24 mouse cellular contexts compared by ENCODE assay signal in the genomic region with DNA sequence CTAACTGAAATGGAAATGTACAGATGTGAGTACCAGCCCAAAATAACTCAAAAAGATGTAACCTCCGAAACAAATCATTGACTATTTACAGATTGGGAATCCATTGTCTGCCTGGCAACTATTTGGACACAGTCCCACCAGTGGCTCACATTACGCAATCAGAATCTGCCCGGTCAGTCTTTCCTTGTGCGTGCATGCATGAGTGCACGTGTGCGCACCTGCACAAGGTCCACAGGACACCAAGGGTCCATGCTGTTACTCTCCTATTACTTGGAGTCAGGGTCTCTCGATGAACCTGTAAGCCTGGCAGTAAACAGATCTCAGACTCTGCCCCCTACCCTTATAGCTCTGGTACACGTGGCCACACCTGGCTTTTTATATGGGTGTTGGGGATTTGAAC. TPM values are rescaled to one million over a fixed set of nuclear protein-coding genes. Genes with fewer than 3 reads are reported as not detected.
DNase-seq lines count a peak whose midpoint lies in the region; ATAC-seq and TF ChIP-seq lines count a peak whose summit lies in the region.
"Had no signal": no experiment of that assay in that cellular context is flagged by ENCODE, and none has a peak within 500 bp of the region (broad histone marks: within the 10 kb centered on the region; RNA-seq: fewer than 3 reads in every experiment).

No protein-coding gene starts in this region.

- no peaks in the 10 kb centered on the region for H3K9me3 ChIP-seq in kidney, embryonic 14.5 days (ENCODE audit: control insufficient read depth, low read length)
- no peaks in the 10 kb centered on the region for H3K9me3 ChIP-seq in midbrain, embryonic 11.5 days (ENCODE audit: control insufficient read depth, low read length)
- no peaks in the 10 kb centered on the region for H3K9me3 ChIP-seq in midbrain, postnatal 0 days (ENCODE audit: low read length)
- H3K9me3 ChIP-seq: embryonic facial prominence, embryonic 15.5 days; forebrain, embryonic 15.5 days; heart, embryonic 15.5 days had no signal

- peaks cover 2% of the 10 kb centered on the region; the same call in 1 of the 2 replicates for H3K36me3 ChIP-seq in kidney, embryonic 14.5 days (ENCODE audit: control insufficient read depth, insufficient read depth, low read length)
- H3K36me3 ChIP-seq in midbrain, embryonic 11.5 days (ENCODE audit: control insufficient read depth, insufficient read depth, low read length) = no peaks in the 10 kb centered on the region
- H3K36me3 ChIP-seq in midbrain, postnatal 0 days (ENCODE audit: insufficient read depth, low read length) = no peaks in the 10 kb centered on the region
- H3K36me3 ChIP-seq in myocyte (ENCODE audit: control insufficient read depth, insufficient read depth) = no peaks in the 10 kb centered on the region
- H3K36me3 ChIP-seq: forebrain, embryonic 15.5 days had no signal

- no peak overlapping the region for H3ac ChIP-seq in myocyte (ENCODE audit: control insufficient read depth, insufficient read length)

- no peaks in the 10 kb centered on the region for H3K4me1 ChIP-seq in kidney, embryonic 14.5 days (ENCODE audit: control insufficient read depth, insufficient read depth, low read length)
- H3K4me1 ChIP-seq in midbrain, embryonic 11.5 days (ENCODE audit: control insufficient read depth, insufficient read depth, low read length) = no peaks in the 10 kb centered on the region
- no peaks in the 10 kb centered on the region; the same call in 1 of the 2 replicates for H3K4me1 ChIP-seq in midbrain, postnatal 0 days (ENCODE audit: insufficient read depth, low read length)
- H3K4me1 ChIP-seq: forebrain, embryonic 15.5 days had no signal

- no peaks in the 10 kb centered on the region for H3K27me3 ChIP-seq in kidney, embryonic 14.5 days (ENCODE audit: control insufficient read depth, insufficient read depth, low read length)
- H3K27me3 ChIP-seq in midbrain, embryonic 11.5 days (ENCODE audit: control insufficient read depth, insufficient read depth, low read length) = no peaks in the 10 kb centered on the region
- no peaks in the 10 kb centered on the region for H3K27me3 ChIP-seq in midbrain, postnatal 0 days (ENCODE audit: insufficient read depth, low read length)
- H3K27me3 ChIP-seq in myocyte (ENCODE audit: control insufficient read depth, insufficient read depth, insufficient read length) = no peaks in the 10 kb centered on the region
- H3K27me3 ChIP-seq: CH12.LX; embryonic facial prominence, embryonic 15.5 days; forebrain, embryonic 15.5 days; heart, embryonic 15.5 days had no signal

- peak; percentile 73 for DNase-seq in kidney, adult 11 months
- peak; percentile 72 for DNase-seq in midbrain, embryonic 11.5 days (ENCODE audit: low spot score, missing footprints)
- DNase-seq in midbrain, postnatal 0 days (ENCODE audit: low spot score) = no peak
- peak; percentile 56 for DNase-seq in kidney, postnatal 10 days
- no peak for DNase-seq in right cerebral cortex, postnatal 4 days
- DNase-seq in retina, embryonic 14.5 days (ENCODE audit: low spot score) = no peak

- H3K9ac ChIP-seq in kidney, embryonic 14.5 days (ENCODE audit: low read depth, low read length) = no peak overlapping the region
- H3K9ac ChIP-seq in midbrain, embryonic 11.5 days (ENCODE audit: low read length) = no peak overlapping the region
- H3K9ac ChIP-seq in midbrain, postnatal 0 days (replicated peaks; ENCODE audit: low read length, poor library complexity, severe bottlenecking) = no peak overlapping the region
- H3K9ac ChIP-seq: embryonic facial prominence, embryonic 15.5 days; forebrain, embryonic 15.5 days; heart, embryonic 15.5 days; hindbrain, embryonic 14.5 days had no signal

- H3K4me2 ChIP-seq in kidney, embryonic 14.5 days (replicated peaks; ENCODE audit: low read depth, low read length) = no peak overlapping the region
- no peak overlapping the region for H3K4me2 ChIP-seq in midbrain, embryonic 11.5 days
- H3K4me2 ChIP-seq in midbrain, postnatal 0 days (ENCODE audit: low read depth, low read length, poor library complexity, severe bottlenecking) = no peak overlapping the region
- H3K4me2 ChIP-seq in myocyte (ENCODE audit: low read depth) = no peak overlapping the region
- H3K4me2 ChIP-seq: forebrain, embryonic 15.5 days had no signal

- no peak for TF ChIP-seq CTCF in midbrain, postnatal 0 days (IDR thresholded peaks at IDR 0.05)

- 64% methylated on average over 8 of the region's 8 CpGs for WGBS in kidney, embryonic 14.5 days
- WGBS in midbrain, embryonic 11.5 days = 86% methylated on average over 8 of the region's 8 CpGs
- 81% methylated on average over 8 of the region's 8 CpGs for WGBS in midbrain, postnatal 0 days

- no peaks in the 10 kb centered on the region for H3K79me2 ChIP-seq in myocyte (ENCODE audit: control insufficient read depth, insufficient read depth)

- no peak for ATAC-seq in kidney, embryonic 14.5 days (ENCODE audit: low FRiP score, low TSS enrichment)
- no peak for ATAC-seq in midbrain, embryonic 11.5 days (ENCODE audit: low FRiP score)
- ATAC-seq in midbrain, postnatal 0 days (ENCODE audit: low FRiP score) = no peak

- no peak overlapping the region for H3K4me3 ChIP-seq in kidney, embryonic 14.5 days (ENCODE audit: low read length)
- H3K4me3 ChIP-seq in midbrain, embryonic 11.5 days (ENCODE audit: low read depth, low read length) = no peak overlapping the region
- H3K4me3 ChIP-seq in midbrain, postnatal 0 days (ENCODE audit: low read depth, low read length) = no peak overlapping the region
- no peak overlapping the region for H3K4me3 ChIP-seq in myocyte
- H3K4me3 ChIP-seq: embryonic facial prominence, embryonic 15.5 days; forebrain, embryonic 15.5 days; heart, embryonic 15.5 days; hindbrain, embryonic 10.5 days had no signal

- H3K27ac ChIP-seq in kidney, embryonic 14.5 days (ENCODE audit: low read depth, low read length) = no peak overlapping the region
- no peak overlapping the region for H3K27ac ChIP-seq in midbrain, embryonic 11.5 days (ENCODE audit: low read depth, low read length)
- no peak overlapping the region for H3K27ac ChIP-seq in midbrain, postnatal 0 days (ENCODE audit: low read depth, low read length)
- H3K27ac ChIP-seq: embryonic facial prominence, embryonic 15.5 days; forebrain, embryonic 15.5 days; heart, embryonic 10.5 days; heart, embryonic 15.5 days; hindbrain, embryonic 10.5 days; hindbrain, embryonic 14.5 days had no signal

- no peak for TF ChIP-seq POLR2A in myocyte (IDR thresholded peaks at IDR 0.05; ENCODE audit: insufficient read length, low read depth)

TF ChIP-seq in myocyte, 11 proteins besides CTCF, POLR2A, EP300 and RAD21:
- TF ChIP-seq REST (IDR thresholded peaks at IDR 0.05; ENCODE audit: insufficient read depth, insufficient read length) (no peak), POLR2AphosphoS2 (IDR thresholded peaks at IDR 0.05; ENCODE audit: insufficient read length, low read depth) (peak; percentile 39), TCF12 (IDR thresholded peaks at IDR 0.05; ENCODE audit: insufficient read depth, poor library complexity, severe bottlenecking) (no peak), MYOD1 (IDR thresholded peaks at IDR 0.05; ENCODE audit: control insufficient read depth in 1 of 3, insufficient read length in 2 of 3, low read depth in 2 of 3) (no peak), TCF3 (IDR thresholded peaks at IDR 0.05; ENCODE audit: insufficient read length, low read depth) (no peak), MAX (IDR thresholded peaks at IDR 0.05; ENCODE audit: low read depth) (no peak), E2F4 (IDR thresholded peaks at IDR 0.05; ENCODE audit: insufficient read depth) (no peak), MYOG (IDR thresholded peaks at IDR 0.05; ENCODE audit: control insufficient read depth in 1 of 3, insufficient read depth in 1 of 3, insufficient read length in 2 of 3, low read depth in 2 of 3) (no peak), CEBPB (IDR thresholded peaks at IDR 0.05; ENCODE audit: insufficient read depth, poor library complexity, severe bottlenecking) (peak; percentile 82), SRF (IDR thresholded peaks at IDR 0.05; ENCODE audit: control insufficient read depth, insufficient read length, low read depth) (no peak), USF1 (IDR thresholded peaks at IDR 0.05; ENCODE audit: low read depth) (no peak)

RNA-seq across cellular contexts. Expression of gene Trim56, which starts 8.3 kb away (rescaled TPM):
- 9.7 TPM in 2 replicates for polyA plus RNA-seq in kidney, embryonic 14.5 days (2014; fragmentation: Nextera tagmentation; extraction: Ambion mirVana)
- 4.5 and 4.8 TPM in 2 replicates for polyA plus RNA-seq in midbrain, embryonic 11.5 days (2014; fragmentation: Nextera tagmentation; extraction: Ambion mirVana)
- total RNA-seq in midbrain, postnatal 0 days (2014; rRNA removed) = 3.7 and 5.4 TPM in 2 replicates
- 1.2 and 1.4 TPM in 2 replicates for polyA plus RNA-seq in midbrain, postnatal 0 days (2015; fragmentation: Nextera tagmentation; extraction: Ambion mirVana)
- polyA plus RNA-seq in myocyte (2012; fragmentation: generic; extraction: Trizol) = 5.9 TPM

RNA-seq across cellular contexts. Expression of gene Serpine1, which starts 35.6 kb away (rescaled TPM):
- 0.26 and 0.32 TPM in 2 replicates for polyA plus RNA-seq in kidney, embryonic 14.5 days (2014; fragmentation: Nextera tagmentation; extraction: Ambion mirVana)
- polyA plus RNA-seq in midbrain, embryonic 11.5 days (2014; fragmentation: Nextera tagmentation; extraction: Ambion mirVana) = not detected in 2 replicates
- 3.3 and 3.7 TPM in 2 replicates for total RNA-seq in midbrain, postnatal 0 days (2014; rRNA removed)
- 0.06 and 0.30 TPM in 2 replicates for polyA plus RNA-seq in midbrain, postnatal 0 days (2015; fragmentation: Nextera tagmentation; extraction: Ambion mirVana)
- polyA plus RNA-seq in myocyte (2012; fragmentation: generic; extraction: Trizol) = 17.6 TPM
- total RNA-seq: common myeloid progenitor, adult 5-6 weeks had no signal
- polyA plus RNA-seq: forebrain, embryonic 11.5 days; hindbrain, embryonic 10.5 days had no signal

RNA-seq across cellular contexts. Expression of gene Muc3, which starts 41.5 kb away (rescaled TPM):
- not detected in 2 replicates for polyA plus RNA-seq in kidney, embryonic 14.5 days (2014; fragmentation: Nextera tagmentation; extraction: Ambion mirVana)
- polyA plus RNA-seq in midbrain, embryonic 11.5 days (2014; fragmentation: Nextera tagmentation; extraction: Ambion mirVana) = not detected in 2 replicates
- total RNA-seq in midbrain, postnatal 0 days (2014; rRNA removed) = not detected in 2 replicates
- not detected in 2 replicates for polyA plus RNA-seq in midbrain, postnatal 0 days (2015; fragmentation: Nextera tagmentation; extraction: Ambion mirVana)
- polyA plus RNA-seq in myocyte (2012; fragmentation: generic; extraction: Trizol) = not detected
- total RNA-seq: adrenal gland, postnatal 10 days; adrenal gland, postnatal 4 days; CH12.LX; common myeloid progenitor, adult 5-6 weeks; gastrocnemius, adult 8-10 months; gastrocnemius, postnatal 36 days; heart, adult 18-20 months; heart, postnatal 14 days had no signal
- polyA plus RNA-seq: embryonic facial prominence, embryonic 11.5 days; embryonic facial prominence, embryonic 15.5 days; forebrain, embryonic 11.5 days; forebrain, embryonic 15.5 days; heart, embryonic 10.5 days; heart, embryonic 15.5 days; hindbrain, embryonic 10.5 days; hindbrain, embryonic 14.5 days had no signal

Comparison
In these comparisons a context has a peak if more than half of its experiments do, and no peak if none do; other contexts are left out.
1. DNase-seq: peak in kidney, adult 11 months (single experiment), midbrain, embryonic 11.5 days (single experiment) and kidney, postnatal 10 days (single experiment); none in midbrain, postnatal 0 days (single experiment), right cerebral cortex, postnatal 4 days (single experiment) and retina, embryonic 14.5 days (single experiment).
2. RNA of gene Serpine1, which starts 35.6 kb away (polyA plus RNA-seq): 17.6 TPM in myocyte (single experiment); 0.26 to 0.32 TPM in kidney, embryonic 14.5 days, 0.06 to 0.30 TPM in midbrain, postnatal 0 days and not detected in midbrain, embryonic 11.5 days; every median in the first group is over 10 times any median in the second.